In the genomic region with DNA sequence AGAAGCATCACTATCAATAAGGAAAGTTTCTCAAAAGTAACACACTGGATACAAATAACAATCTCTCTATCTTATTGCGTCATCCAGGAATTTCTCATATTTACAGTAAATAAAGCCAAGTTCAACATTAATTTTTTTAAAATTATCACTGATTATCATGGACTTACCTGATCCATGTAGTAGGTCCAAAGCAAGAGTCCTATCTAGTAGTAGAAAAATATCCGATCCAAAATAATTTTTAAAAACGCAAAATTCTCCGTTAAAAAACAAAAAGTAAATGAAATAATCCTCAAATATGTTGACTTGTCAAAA, we compare ENCODE assay signal across 8 mouse cellular contexts. TPM values are rescaled to one million over a fixed set of nuclear protein-coding genes. Genes with fewer than 3 reads are reported as not detected.
DNase-seq lines count a peak whose midpoint lies in the region; ATAC-seq and TF ChIP-seq lines count a peak whose summit lies in the region.

No protein-coding gene starts in this region.

- peak overlapping the region; percentile 83 for H3K9ac ChIP-seq in embryonic facial prominence, embryonic 11.5 days (replicated peaks; ENCODE audit: low read length)
- H3K9ac ChIP-seq in hindbrain, postnatal 0 days (replicated peaks; ENCODE audit: low read length) = peak overlapping the region; percentile 68
- peak overlapping the region; percentile 70 for H3K9ac ChIP-seq in midbrain, postnatal 0 days (replicated peaks; ENCODE audit: low read length, poor library complexity, severe bottlenecking)

- no peak for DNase-seq in layer of hippocampus, adult 2 months (ENCODE audit: low spot score in 2 of 2)
- no peak for DNase-seq in layer of hippocampus, adult 11-12 months (ENCODE audit: low spot score)
- DNase-seq in embryonic facial prominence, embryonic 11.5 days (ENCODE audit: low spot score) = no peak
- no peak for DNase-seq in hindbrain, postnatal 0 days (ENCODE audit: low spot score)
- DNase-seq in midbrain, postnatal 0 days (ENCODE audit: low spot score) = no peak
- no peak for DNase-seq in gastrocnemius, postnatal 14 days
- no peak for DNase-seq in adrenal gland, postnatal 10 days

- TF ChIP-seq CTCF in layer of hippocampus, adult 2 months (conservative IDR thresholded peaks at IDR 0.05) = no peak
- TF ChIP-seq CTCF in hindbrain, postnatal 0 days (IDR thresholded peaks at IDR 0.05; ENCODE audit: low read depth) = no peak
- TF ChIP-seq CTCF in midbrain, postnatal 0 days (IDR thresholded peaks at IDR 0.05) = no peak

- no peaks in the 10 kb centered on the region for H3K27me3 ChIP-seq in embryonic facial prominence, embryonic 11.5 days (ENCODE audit: control insufficient read depth, insufficient read depth, low read length)
- no peaks in the 10 kb centered on the region for H3K27me3 ChIP-seq in hindbrain, postnatal 0 days (ENCODE audit: insufficient read depth, low read length)
- no peaks in the 10 kb centered on the region for H3K27me3 ChIP-seq in midbrain, postnatal 0 days (ENCODE audit: insufficient read depth, low read length)

- H3K4me1 ChIP-seq in embryonic facial prominence, embryonic 11.5 days (ENCODE audit: control insufficient read depth, insufficient read depth, low read length) = no peaks in the 10 kb centered on the region
- H3K4me1 ChIP-seq in hindbrain, postnatal 0 days (ENCODE audit: insufficient read depth, low read length) = peaks cover 6% of the 10 kb centered on the region; the same call in 1 of the 2 replicates
- H3K4me1 ChIP-seq in midbrain, postnatal 0 days (ENCODE audit: insufficient read depth, low read length) = no peaks in the 10 kb centered on the region

- ATAC-seq in embryonic facial prominence, embryonic 11.5 days (replicated peaks; ENCODE audit: insufficient number of reproducible peaks, low FRiP score, low TSS enrichment, low read depth) = no peak
- no peak for ATAC-seq in hindbrain, postnatal 0 days
- no peak for ATAC-seq in midbrain, postnatal 0 days (ENCODE audit: low FRiP score)
- no peak for ATAC-seq in activated CD4-positive, CD25-positive, alpha-beta regulatory T cell, adult 4 months

- no peaks in the 10 kb centered on the region for H3K9me3 ChIP-seq in embryonic facial prominence, embryonic 11.5 days (replicated peaks; ENCODE audit: control insufficient read depth, low read length)
- no peaks in the 10 kb centered on the region for H3K9me3 ChIP-seq in hindbrain, postnatal 0 days (ENCODE audit: low read length)
- H3K9me3 ChIP-seq in midbrain, postnatal 0 days (ENCODE audit: low read length) = no peaks in the 10 kb centered on the region

- no peaks in the 10 kb centered on the region; the same call in 1 of the 2 replicates for H3K36me3 ChIP-seq in embryonic facial prominence, embryonic 11.5 days (replicated peaks; ENCODE audit: control insufficient read depth, insufficient read depth, low read depth, low read length)
- H3K36me3 ChIP-seq in hindbrain, postnatal 0 days (ENCODE audit: insufficient read depth, low read length) = no peaks in the 10 kb centered on the region
- no peaks in the 10 kb centered on the region for H3K36me3 ChIP-seq in midbrain, postnatal 0 days (ENCODE audit: insufficient read depth, low read length)

- peak overlapping the region; percentile 97 for H3K27ac ChIP-seq in layer of hippocampus, adult 2 months
- peak overlapping the region; percentile 96 for H3K27ac ChIP-seq in embryonic facial prominence, embryonic 11.5 days (replicated peaks; ENCODE audit: low read depth, low read length)
- peak overlapping the region; percentile 94 for H3K27ac ChIP-seq in hindbrain, postnatal 0 days
- peak overlapping the region; percentile 90 for H3K27ac ChIP-seq in midbrain, postnatal 0 days (ENCODE audit: low read depth, low read length)

- WGBS in embryonic facial prominence, embryonic 11.5 days = under 1% methylated on average over 4 of the region's 4 CpGs
- 1% methylated on average over 4 of the region's 4 CpGs for WGBS in hindbrain, postnatal 0 days
- under 1% methylated on average over 4 of the region's 4 CpGs for WGBS in midbrain, postnatal 0 days

- H3K4me2 ChIP-seq in embryonic facial prominence, embryonic 11.5 days (ENCODE audit: low read depth, low read length) = peak overlapping the region; percentile 11; the same call in 1 of the 2 replicates
- peak overlapping the region; percentile 71 for H3K4me2 ChIP-seq in hindbrain, postnatal 0 days (ENCODE audit: low read depth, low read length)
- H3K4me2 ChIP-seq in midbrain, postnatal 0 days (ENCODE audit: low read depth, low read length, poor library complexity, severe bottlenecking) = peak overlapping the region; percentile 48

- peak overlapping the region; percentile 63 for H3K4me3 ChIP-seq in layer of hippocampus, adult 2 months
- H3K4me3 ChIP-seq in embryonic facial prominence, embryonic 11.5 days (ENCODE audit: low read depth, low read length) = peak overlapping the region; percentile 51
- H3K4me3 ChIP-seq in hindbrain, postnatal 0 days (ENCODE audit: low read length) = peak overlapping the region; percentile 53
- peak overlapping the region; percentile 45 for H3K4me3 ChIP-seq in midbrain, postnatal 0 days (ENCODE audit: low read depth, low read length)

- intact Hi-C loops in gastrocnemius, postnatal 14 days (cut with DNase I; ENCODE audit: low total_unique reads) = loop anchor here (5.0 kb wide), 1 partner anchor 76 kb away; no protein-coding TSS in a partner anchor

RNA-seq across cellular contexts. Expression of a gene that starts 0.6 kb away (rescaled TPM):
- 10 to 100 TPM; 57.1 to 58.3 TPM for total RNA-seq in layer of hippocampus, adult 2 months (2021)
- 46.6 and 47.8 TPM in 2 replicates for polyA plus RNA-seq in embryonic facial prominence, embryonic 11.5 days (2014; fragmentation: Nextera tagmentation; extraction: Ambion mirVana)
- total RNA-seq in hindbrain, postnatal 0 days (2014; rRNA removed) = 33.4 and 35.2 TPM in 2 replicates
- polyA plus RNA-seq in hindbrain, postnatal 0 days (2015; fragmentation: Nextera tagmentation; extraction: Ambion mirVana) = 36.1 and 40.7 TPM in 2 replicates
- total RNA-seq in midbrain, postnatal 0 days (2014; rRNA removed) = 34.0 and 34.4 TPM in 2 replicates
- polyA plus RNA-seq in midbrain, postnatal 0 days (2015; fragmentation: Nextera tagmentation; extraction: Ambion mirVana) = 33.2 and 43.8 TPM in 2 replicates
- 10 to 100 TPM; 36.7 to 38.2 TPM for total RNA-seq in gastrocnemius, postnatal 14 days (2021)
- polyA plus RNA-seq in activated CD4-positive, CD25-positive, alpha-beta regulatory T cell, adult 4 months (2017; shearing (Covaris generic)) = 100 to 1,000 TPM; 136 to 151 TPM
- 10 to 100 TPM; 42.8 to 62.0 TPM for total RNA-seq in adrenal gland, postnatal 10 days (2021)

Comparison
In these comparisons a context has a peak if more than half of its experiments do, and no peak if none do; other contexts are left out.
1. H3K4me2 ChIP-seq: peak in every context shown above with its lines; median percentile 71 in hindbrain, postnatal 0 days; 48 in midbrain, postnatal 0 days; 11 in embryonic facial prominence, embryonic 11.5 days.